Mouse (Mus musculus): Measurements from ENCODE around the gene Ttc7b. TPM values are rescaled to one million over a fixed set of nuclear protein-coding genes. Genes with fewer than 3 reads are reported as not detected.

Gene Ttc7b
- polyA plus RNA-seq, 1 experiment from 2014 or later: 0.93 TPM

DNA sequence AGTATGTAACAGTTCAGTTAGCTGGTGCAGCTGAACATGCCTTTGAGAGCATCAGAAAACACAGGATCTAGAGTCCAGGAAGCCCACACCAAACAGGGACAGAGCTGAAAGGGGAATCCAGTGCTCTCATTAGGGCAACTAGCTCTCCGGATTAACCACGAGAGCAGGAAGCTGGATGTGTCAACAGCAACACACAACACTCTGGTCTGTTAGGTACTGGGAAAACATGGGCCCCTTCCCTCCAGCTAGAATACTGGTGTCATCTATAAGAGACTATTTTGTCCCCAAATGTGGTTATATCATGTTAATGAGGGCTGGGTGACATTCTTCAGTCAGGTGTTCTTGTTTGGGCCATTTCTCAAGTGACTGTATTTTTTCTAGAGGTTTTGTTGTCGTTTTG, 21.4 kb upstream of the Ttc7b start:
- no peak for ATAC-seq (ENCODE audit: low read depth)
- no peaks in the 10 kb centered on the region for H3K9me3 ChIP-seq (replicated peaks; ENCODE audit: control insufficient read depth, low read length)
- no peaks in the 10 kb centered on the region for H3K36me3 ChIP-seq (ENCODE audit: control insufficient read depth, insufficient read depth)
- no peaks in the 10 kb centered on the region for H3K27me3 ChIP-seq (ENCODE audit: control insufficient read depth, insufficient read depth, low read depth, low read length)
- H3K4me1 ChIP-seq (ENCODE audit: control insufficient read depth, low read depth, low read length): no peaks in the 10 kb centered on the region
- no peak overlapping the region for H3K4me3 ChIP-seq (ENCODE audit: low read depth, low read length)
- H3K27ac ChIP-seq (ENCODE audit: low read length): no peak overlapping the region
- 20% methylated on average over 3 of the region's 3 CpGs for WGBS (ENCODE audit: insufficient replicate concordance)
- H3K4me2 ChIP-seq (ENCODE audit: low read depth, low read length): no peak overlapping the region
- H3K9ac ChIP-seq (ENCODE audit: low read depth, low read length): no peak overlapping the region

- no peak for ATAC-seq (ENCODE audit: low read depth)
- H3K27me3 ChIP-seq (ENCODE audit: control insufficient read depth, insufficient read depth, low read depth, low read length): no peaks in the 10 kb centered on the region
- H3K4me2 ChIP-seq (ENCODE audit: low read depth, low read length): no peak overlapping the region
- no peaks in the 10 kb centered on the region for H3K9me3 ChIP-seq (replicated peaks; ENCODE audit: control insufficient read depth, low read length)
- H3K4me3 ChIP-seq (ENCODE audit: low read depth, low read length): no peak overlapping the region
- no peaks in the 10 kb centered on the region for H3K4me1 ChIP-seq (ENCODE audit: control insufficient read depth, low read depth, low read length)
- H3K9ac ChIP-seq (ENCODE audit: low read depth, low read length): no peak overlapping the region
- WGBS (ENCODE audit: insufficient replicate concordance): 25% methylated on average over 9 of the region's 9 CpGs
- H3K36me3 ChIP-seq (ENCODE audit: control insufficient read depth, insufficient read depth): no peaks in the 10 kb centered on the region
- H3K27ac ChIP-seq (ENCODE audit: low read length): no peak overlapping the region
Measured at GRCm38 (mm10) chr12:100539158-100539714, 18.6 kb upstream of the Ttc7b start.

GRCm38 (mm10) chr12:100538445-100539157, 18.0 kb upstream of the Ttc7b start:
- H3K4me3 ChIP-seq (ENCODE audit: low read depth, low read length): no peak overlapping the region
- no peak overlapping the region for H3K27ac ChIP-seq (ENCODE audit: low read length)
- WGBS (ENCODE audit: insufficient replicate concordance): 39% methylated on average over 7 of the region's 7 CpGs
- H3K9ac ChIP-seq (ENCODE audit: low read depth, low read length): no peak overlapping the region
- H3K9me3 ChIP-seq (replicated peaks; ENCODE audit: control insufficient read depth, low read length): no peaks in the 10 kb centered on the region
- no peaks in the 10 kb centered on the region for H3K36me3 ChIP-seq (ENCODE audit: control insufficient read depth, insufficient read depth)
- no peaks in the 10 kb centered on the region for H3K27me3 ChIP-seq (ENCODE audit: control insufficient read depth, insufficient read depth, low read depth, low read length)
- no peaks in the 10 kb centered on the region for H3K4me1 ChIP-seq (ENCODE audit: control insufficient read depth, low read depth, low read length)
- ATAC-seq (ENCODE audit: low read depth): no peak
- H3K4me2 ChIP-seq (ENCODE audit: low read depth, low read length): no peak overlapping the region

- no peaks in the 10 kb centered on the region for H3K36me3 ChIP-seq (ENCODE audit: control insufficient read depth, insufficient read depth)
- no peak overlapping the region for H3K27ac ChIP-seq (ENCODE audit: low read length)
- 62% methylated on average over 11 of the region's 11 CpGs for WGBS (ENCODE audit: insufficient replicate concordance)
- H3K4me1 ChIP-seq (ENCODE audit: control insufficient read depth, low read depth, low read length): no peaks in the 10 kb centered on the region
- ATAC-seq (ENCODE audit: low read depth): no peak
- no peaks in the 10 kb centered on the region for H3K9me3 ChIP-seq (replicated peaks; ENCODE audit: control insufficient read depth, low read length)
- H3K27me3 ChIP-seq (ENCODE audit: control insufficient read depth, insufficient read depth, low read depth, low read length): no peaks in the 10 kb centered on the region
- H3K4me2 ChIP-seq (ENCODE audit: low read depth, low read length): no peak overlapping the region
- no peak overlapping the region for H3K4me3 ChIP-seq (ENCODE audit: low read depth, low read length)
- no peak overlapping the region for H3K9ac ChIP-seq (ENCODE audit: low read depth, low read length)
Measured at GRCm38 (mm10) chr12:100537091-100537490, 16.5 kb upstream of the Ttc7b start.

DNA sequence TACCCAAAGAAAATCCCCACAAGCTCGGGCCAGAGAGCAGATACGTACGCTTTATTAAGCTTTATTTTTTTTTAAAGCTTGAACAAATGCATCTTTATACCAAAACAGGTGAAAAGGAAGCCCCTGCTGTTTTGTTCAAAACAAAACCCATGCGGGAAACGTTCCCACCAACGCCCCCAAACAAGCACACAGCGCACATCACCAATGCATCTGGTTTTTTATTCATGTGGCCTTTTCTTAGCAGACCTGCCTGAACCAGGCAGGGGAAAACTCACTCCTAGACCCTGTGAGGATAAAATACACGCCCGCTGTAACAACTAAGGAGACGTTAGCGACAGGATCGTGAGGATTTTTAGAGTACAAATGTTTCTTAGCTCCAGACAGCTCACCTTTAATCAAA, 14.4 kb upstream of the Ttc7b start:
- no peak overlapping the region for H3K4me3 ChIP-seq (ENCODE audit: low read depth, low read length)
- H3K27me3 ChIP-seq (ENCODE audit: control insufficient read depth, insufficient read depth, low read depth, low read length): no peaks in the 10 kb centered on the region
- no peak overlapping the region for H3K9ac ChIP-seq (ENCODE audit: low read depth, low read length)
- H3K4me1 ChIP-seq (ENCODE audit: control insufficient read depth, low read depth, low read length): no peaks in the 10 kb centered on the region
- no peaks in the 10 kb centered on the region for H3K36me3 ChIP-seq (ENCODE audit: control insufficient read depth, insufficient read depth)
- H3K9me3 ChIP-seq (replicated peaks; ENCODE audit: control insufficient read depth, low read length): no peaks in the 10 kb centered on the region
- 77% methylated on average over 12 of the region's 12 CpGs for WGBS (ENCODE audit: insufficient replicate concordance)
- no peak overlapping the region for H3K4me2 ChIP-seq (ENCODE audit: low read depth, low read length)
- no peak overlapping the region for H3K27ac ChIP-seq (ENCODE audit: low read length)
- ATAC-seq (ENCODE audit: low read depth): no peak

DNA sequence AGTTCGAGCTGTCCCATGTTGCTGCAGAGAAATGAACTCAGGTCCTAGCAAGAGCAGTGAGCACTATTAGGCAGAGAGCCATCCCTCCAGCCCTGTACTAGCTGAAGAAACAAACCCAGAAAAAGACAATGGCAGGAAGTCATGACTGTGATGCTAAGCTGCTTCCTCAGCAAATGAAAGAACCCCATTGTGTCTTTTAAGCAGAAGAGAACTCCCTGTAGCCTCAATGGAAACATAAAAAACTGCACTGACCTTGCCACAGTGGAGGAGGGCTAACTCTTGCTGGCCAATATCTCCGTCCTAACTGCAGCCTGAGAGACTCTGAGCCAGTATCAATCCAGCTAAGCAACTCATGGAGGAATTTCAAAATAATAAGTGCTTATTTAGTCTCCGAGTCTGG, 13.4 kb upstream of the Ttc7b start:
- Histone ChIP-seq H3K27ac (ENCODE audit: low read length) (0 out of 2 replicates have a peak overlapping the region, but pooled peaks have one; percentile 16), H3K9me3 (replicated peaks; ENCODE audit: control insufficient read depth, low read length) (no peaks in the 10 kb centered on the region), H3K4me3 (ENCODE audit: low read depth, low read length) (no peak overlapping the region), H3K4me1 (ENCODE audit: control insufficient read depth, low read depth, low read length) (no peaks in the 10 kb centered on the region), H3K9ac (ENCODE audit: low read depth, low read length) (no peak overlapping the region), H3K4me2 (ENCODE audit: low read depth, low read length) (no peak overlapping the region), H3K27me3 (ENCODE audit: control insufficient read depth, insufficient read depth, low read depth, low read length) (no peaks in the 10 kb centered on the region), H3K36me3 (ENCODE audit: control insufficient read depth, insufficient read depth) (no peaks in the 10 kb centered on the region)
- 60% methylated on average over 3 of the region's 3 CpGs for WGBS (ENCODE audit: insufficient replicate concordance)
- ATAC-seq (ENCODE audit: low read depth): no peak

DNA sequence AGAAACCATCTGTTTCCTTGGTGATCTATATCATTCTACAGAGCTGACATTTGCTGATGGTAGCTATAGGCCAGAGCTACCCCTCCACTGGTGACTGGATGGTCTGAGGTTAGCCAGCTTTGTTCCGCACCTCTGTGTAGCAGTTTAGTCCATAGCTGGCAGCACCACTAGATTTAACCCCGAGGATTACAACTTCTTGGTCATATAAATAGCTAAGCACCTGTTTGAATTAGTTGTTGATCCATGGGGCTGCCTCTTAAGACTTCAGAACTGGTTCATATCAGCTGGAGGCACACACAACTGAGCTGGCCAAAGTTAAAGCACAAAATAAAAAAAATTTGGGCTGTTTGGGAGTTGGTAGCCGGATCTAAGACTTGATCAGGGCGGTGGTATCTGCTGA, 12.6 kb upstream of the Ttc7b start:
- Histone ChIP-seq H3K9ac (ENCODE audit: low read depth, low read length) (no peak overlapping the region), H3K4me2 (ENCODE audit: low read depth, low read length) (no peak overlapping the region), H3K36me3 (ENCODE audit: control insufficient read depth, insufficient read depth) (no peaks in the 10 kb centered on the region), H3K27ac (ENCODE audit: low read length) (no peak overlapping the region), H3K4me3 (ENCODE audit: low read depth, low read length) (no peak overlapping the region), H3K27me3 (ENCODE audit: control insufficient read depth, insufficient read depth, low read depth, low read length) (no peaks in the 10 kb centered on the region), H3K4me1 (ENCODE audit: control insufficient read depth, low read depth, low read length) (no peaks in the 10 kb centered on the region), H3K9me3 (replicated peaks; ENCODE audit: control insufficient read depth, low read length) (no peaks in the 10 kb centered on the region)
- 58% methylated on average over 4 of the region's 4 CpGs for WGBS (ENCODE audit: insufficient replicate concordance)
- no peak for ATAC-seq (ENCODE audit: low read depth)

DNA sequence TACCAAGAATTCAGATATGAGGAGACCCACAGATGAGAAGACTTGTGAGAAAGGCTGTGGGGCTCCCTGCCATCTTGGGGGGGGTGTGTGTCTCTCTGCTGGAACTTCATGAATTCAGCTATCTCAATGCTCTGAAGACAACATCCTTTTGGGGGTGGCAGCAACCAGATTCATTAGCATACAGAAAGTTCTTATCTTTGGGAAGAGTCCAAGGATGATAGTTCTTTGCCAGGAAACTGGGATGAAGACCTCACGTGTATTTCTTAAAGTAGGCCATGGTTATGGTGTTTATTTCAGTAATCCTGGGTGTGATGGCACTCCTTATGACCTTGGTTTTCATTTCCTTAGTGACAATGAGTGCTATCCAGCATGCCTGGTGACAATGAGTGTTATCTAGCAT, 11.1 kb upstream of the Ttc7b start:
- H3K36me3 ChIP-seq (ENCODE audit: control insufficient read depth, insufficient read depth): no peaks in the 10 kb centered on the region
- 45% methylated on average over 1 of the region's 1 CpGs for WGBS (ENCODE audit: insufficient replicate concordance)
- H3K9ac ChIP-seq (ENCODE audit: low read depth, low read length): no peak overlapping the region
- H3K4me1 ChIP-seq (ENCODE audit: control insufficient read depth, low read depth, low read length): no peaks in the 10 kb centered on the region
- H3K4me3 ChIP-seq (ENCODE audit: low read depth, low read length): no peak overlapping the region
- H3K4me2 ChIP-seq (ENCODE audit: low read depth, low read length): no peak overlapping the region
- no peaks in the 10 kb centered on the region for H3K27me3 ChIP-seq (ENCODE audit: control insufficient read depth, insufficient read depth, low read depth, low read length)
- no peak overlapping the region for H3K27ac ChIP-seq (ENCODE audit: low read length)
- no peak for ATAC-seq (ENCODE audit: low read depth)
- H3K9me3 ChIP-seq (replicated peaks; ENCODE audit: control insufficient read depth, low read length): no peaks in the 10 kb centered on the region

DNA sequence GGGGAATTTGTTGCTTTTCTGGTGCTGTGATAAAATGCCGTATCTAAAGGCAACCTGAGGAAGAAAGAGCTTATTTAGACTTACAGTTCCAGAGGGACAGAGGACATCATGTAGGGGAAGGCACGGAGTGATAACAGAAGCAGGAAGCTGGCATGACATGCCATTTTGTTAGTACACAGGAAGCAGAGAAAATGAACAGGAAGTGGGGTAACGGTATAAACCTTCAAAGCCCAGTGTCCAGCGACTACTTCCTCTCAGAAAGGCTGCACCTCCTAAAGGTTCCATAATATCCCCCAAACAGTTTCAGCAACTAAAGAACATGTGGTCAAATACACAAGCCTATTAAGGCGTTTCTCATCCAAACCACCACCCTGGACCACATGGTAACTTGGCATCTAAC, 10.2 kb upstream of the Ttc7b start:
- Histone ChIP-seq H3K4me3 (ENCODE audit: low read depth, low read length) (no peak overlapping the region), H3K9me3 (replicated peaks; ENCODE audit: control insufficient read depth, low read length) (no peaks in the 10 kb centered on the region), H3K4me2 (ENCODE audit: low read depth, low read length) (no peak overlapping the region), H3K36me3 (ENCODE audit: control insufficient read depth, insufficient read depth) (no peaks in the 10 kb centered on the region), H3K27ac (ENCODE audit: low read length) (0 out of 2 replicates have a peak overlapping the region, but pooled peaks have one; percentile 5), H3K27me3 (ENCODE audit: control insufficient read depth, insufficient read depth, low read depth, low read length) (no peaks in the 10 kb centered on the region), H3K4me1 (ENCODE audit: control insufficient read depth, low read depth, low read length) (no peaks in the 10 kb centered on the region), H3K9ac (ENCODE audit: low read depth, low read length) (no peak overlapping the region)
- WGBS (ENCODE audit: insufficient replicate concordance): 35% methylated on average over 5 of the region's 5 CpGs
- ATAC-seq (ENCODE audit: low read depth): no peak
